Mouse (Mus musculus) hindbrain, embryonic 12.5 days (tissue): Measurements from ENCODE around the gene Cox6a2. TPM values are rescaled to one million over a fixed set of nuclear protein-coding genes. Genes with fewer than 3 reads are reported as not detected.

Experiments
- ATAC-seq: fragments of 200-750 bp; cut with Nextera tagmentation; 2 replicates; pipeline ENCODE4 v1.8.0; 2017; ENCODE audit warnings: moderate TSS enrichment; ENCODE audit not compliant: low FRiP score
- H3K27ac ChIP-seq: fragments of 300-500 bp; sonication (generic); 2 replicates; pipeline ENCODE4 v1.5.1; 2016; ENCODE audit warnings: mild to moderate bottlenecking
- H3K27me3 ChIP-seq: fragments of 300-500 bp; sonication (generic); 2 replicates; pipeline ENCODE4 v1.6.1; 2016; ENCODE audit warnings: mild to moderate bottlenecking
- H3K36me3 ChIP-seq: fragments of 300-500 bp; sonication (generic); 2 replicates; pipeline ENCODE4 v1.6.1; 2016; ENCODE audit warnings: mild to moderate bottlenecking
- H3K4me1 ChIP-seq: fragments of 300-500 bp; sonication (generic); 2 replicates; pipeline ENCODE4 v1.6.1; 2016
- H3K4me2 ChIP-seq: fragments of 300-500 bp; sonication (generic); replicated peaks from 2 replicates; pipeline ENCODE4 v1.6.1; 2016; ENCODE audit warnings: mild to moderate bottlenecking
- H3K4me3 ChIP-seq: fragments of 300-500 bp; sonication (generic); 2 replicates; pipeline ENCODE4 v1.5.1; 2016; ENCODE audit warnings: mild to moderate bottlenecking
- H3K9ac ChIP-seq: fragments of 300-500 bp; sonication (generic); 2 replicates; pipeline ENCODE4 v1.6.1; 2016; ENCODE audit warnings: mild to moderate bottlenecking, moderate library complexity
- H3K9me3 ChIP-seq: fragments of 300-500 bp; sonication (generic); replicated peaks from 2 replicates; pipeline ENCODE4 v1.6.1; 2016; ENCODE audit warnings: mild to moderate bottlenecking
- WGBS: fragments of 180-500 bp; shearing (Covaris S2); methylation state at CpG from one replicate; pipeline ENCODE4 v1.1.7; 2016; 5-methylcytosine and 5-hydroxymethylcytosine counted together
- polyA plus RNA-seq: library from polyadenylated mRNA; unstranded; fragments of >200 nt; fragmentation: Nextera tagmentation; extraction: Ambion mirVana; gene quantifications from 2 replicates; pipeline ENCODE4 v1.2.1, GENCODE M21; 2016

Gene Cox6a2
- polyA plus RNA-seq, 1 experiment from 2014 or later = 1.3 TPM

- no peak for ATAC-seq
- Histone ChIP-seq H3K27me3 (no peaks in the 10 kb centered on the region), H3K4me3 (no peak overlapping the region), H3K9ac (no peak overlapping the region), H3K4me2 (no peak overlapping the region), H3K36me3 (no peaks in the 10 kb centered on the region), H3K27ac (no peak overlapping the region), H3K4me1 (no peaks in the 10 kb centered on the region), H3K9me3 (no peaks in the 10 kb centered on the region)
- 89% methylated on average over 4 of the region's 4 CpGs for WGBS
These were observed 13.8 kb upstream of the Cox6a2 start for GRCm38 (mm10) chr7:128219952-128220351.

GRCm38 (mm10) chr7:128209826-128210225, 3.6 kb upstream of the Cox6a2 start:
- H3K9me3 ChIP-seq = no peaks in the 10 kb centered on the region
- 0 out of 2 replicates have a peak, but pooled peaks cover 2% of the 10 kb centered on the region for H3K27me3 ChIP-seq
- no peak for ATAC-seq
- H3K36me3 ChIP-seq = no peaks in the 10 kb centered on the region
- H3K4me2 ChIP-seq = no peak overlapping the region
- H3K9ac ChIP-seq = no peak overlapping the region
- WGBS = 58% methylated on average over 3 of the region's 3 CpGs
- H3K27ac ChIP-seq = no peak overlapping the region
- H3K4me1 ChIP-seq = no peaks in the 10 kb centered on the region
- H3K4me3 ChIP-seq = no peak overlapping the region

GRCm38 (mm10) chr7:128208187-128208586, 2.0 kb upstream of the Cox6a2 start:
- Histone ChIP-seq H3K4me1 (no peaks in the 10 kb centered on the region), H3K4me2 (no peak overlapping the region)
- WGBS = 7% methylated on average over 4 of the region's 4 CpGs

DNA sequence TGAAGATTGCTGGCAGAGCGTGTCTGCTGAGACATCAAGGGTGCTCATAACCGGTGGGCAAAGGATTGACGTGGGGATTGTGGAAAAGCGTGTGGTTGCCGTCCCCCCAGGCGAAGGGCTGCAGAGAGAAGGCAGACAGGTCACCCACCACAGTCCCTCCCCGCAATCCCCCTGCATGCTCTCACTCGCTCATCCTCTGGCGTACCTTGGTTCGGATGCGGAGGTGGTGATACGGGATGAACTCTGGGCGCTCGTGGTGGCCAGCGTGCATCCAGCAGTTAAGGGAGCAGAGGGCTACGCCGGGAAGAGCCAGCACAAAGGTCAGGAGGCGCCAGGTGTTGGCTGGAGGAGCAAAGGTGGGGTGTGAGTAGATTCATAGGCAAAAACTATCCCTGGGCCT, 492 bp downstream of the Cox6a2 start:
- Histone ChIP-seq H3K36me3 (no peaks in the 10 kb centered on the region), H3K4me3 (no peak overlapping the region), H3K9me3 (no peaks in the 10 kb centered on the region), H3K9ac (no peak overlapping the region), H3K27ac (no peak overlapping the region), H3K4me2 (no peak overlapping the region), H3K4me1 (no peaks in the 10 kb centered on the region), H3K27me3 (no peaks in the 10 kb centered on the region)
- 84% methylated on average over 18 of the region's 18 CpGs for WGBS
- no peak for ATAC-seq

More at GRCm38 (mm10) chr7:128208187-128208586, 2.0 kb upstream of the Cox6a2 start:
- Histone ChIP-seq H3K36me3 (no peaks in the 10 kb centered on the region), H3K27ac (no peak overlapping the region), H3K9me3 (no peaks in the 10 kb centered on the region), H3K9ac (no peak overlapping the region), H3K27me3 (no peaks in the 10 kb centered on the region), H3K4me3 (no peak overlapping the region)
- no peak for ATAC-seq

DNA sequence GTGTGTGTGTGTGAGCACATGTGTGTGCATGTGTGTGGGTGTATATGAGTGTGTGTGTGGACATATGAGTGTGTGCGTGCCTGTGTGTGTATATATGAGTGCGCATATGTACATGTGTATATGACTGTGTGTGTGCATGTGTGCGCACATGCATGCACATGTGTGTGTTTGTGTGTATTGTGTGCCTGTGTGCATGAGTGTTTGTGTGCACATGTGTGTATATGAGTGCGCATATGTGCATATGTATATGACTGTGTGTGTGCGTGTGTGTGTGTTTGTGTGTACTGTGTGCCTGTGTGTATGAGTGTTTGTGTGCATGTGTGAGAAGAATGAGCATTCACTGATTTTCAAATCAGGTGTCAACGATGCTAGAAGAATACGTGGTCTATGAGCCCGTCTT, 2.0 kb downstream of the Cox6a2 start:
- Histone ChIP-seq H3K27ac (no peak overlapping the region), H3K27me3 (no peaks in the 10 kb centered on the region), H3K4me3 (no peak overlapping the region), H3K9me3 (no peaks in the 10 kb centered on the region), H3K36me3 (no peaks in the 10 kb centered on the region), H3K4me2 (no peak overlapping the region), H3K4me1 (no peaks in the 10 kb centered on the region), H3K9ac (no peak overlapping the region)
- no peak for ATAC-seq
- 85% methylated on average over 8 of the region's 8 CpGs for WGBS

- Histone ChIP-seq H3K9ac (no peak overlapping the region), H3K4me3 (no peak overlapping the region), H3K4me1 (no peaks in the 10 kb centered on the region), H3K27ac (no peak overlapping the region), H3K9me3 (no peaks in the 10 kb centered on the region), H3K36me3 (no peaks in the 10 kb centered on the region), H3K27me3 (no peaks in the 10 kb centered on the region), H3K4me2 (no peak overlapping the region)
- 77% methylated on average over 9 of the region's 9 CpGs for WGBS
- no peak for ATAC-seq
These were observed 3.1 kb downstream of the Cox6a2 start for GRCm38 (mm10) chr7:128203071-128203470.

GRCm38 (mm10) chr7:128201607-128202006, 4.6 kb downstream of the Cox6a2 start:
- no peaks in the 10 kb centered on the region for H3K9me3 ChIP-seq
- H3K4me3 ChIP-seq = no peak overlapping the region
- WGBS = 88% methylated on average over 9 of the region's 9 CpGs
- H3K9ac ChIP-seq = no peak overlapping the region
- no peaks in the 10 kb centered on the region for H3K36me3 ChIP-seq
- no peak overlapping the region for H3K27ac ChIP-seq
- no peak for ATAC-seq
- H3K4me1 ChIP-seq = no peaks in the 10 kb centered on the region
- H3K4me2 ChIP-seq = no peak overlapping the region
- H3K27me3 ChIP-seq = no peaks in the 10 kb centered on the region

- no peaks in the 10 kb centered on the region for H3K27me3 ChIP-seq
- no peak for ATAC-seq
- no peak overlapping the region for H3K27ac ChIP-seq
- H3K4me1 ChIP-seq = no peaks in the 10 kb centered on the region
- 91% methylated on average over 10 of the region's 10 CpGs for WGBS
- H3K36me3 ChIP-seq = no peaks in the 10 kb centered on the region
- no peak overlapping the region for H3K4me3 ChIP-seq
- H3K4me2 ChIP-seq = no peak overlapping the region
- H3K9me3 ChIP-seq = no peaks in the 10 kb centered on the region
- no peak overlapping the region for H3K9ac ChIP-seq
These were observed 24.5 kb downstream of the Cox6a2 start for GRCm38 (mm10) chr7:128181691-128182090.

GRCm38 (mm10) chr7:128180546-128180945, 25.6 kb downstream of the Cox6a2 start:
- no peaks in the 10 kb centered on the region for H3K9me3 ChIP-seq
- no peak for ATAC-seq
- no peak overlapping the region for H3K27ac ChIP-seq
- no peaks in the 10 kb centered on the region for H3K4me1 ChIP-seq
- H3K36me3 ChIP-seq = no peaks in the 10 kb centered on the region
- H3K27me3 ChIP-seq = no peaks in the 10 kb centered on the region
- WGBS = 78% methylated on average over 6 of the region's 6 CpGs
- no peak overlapping the region for H3K9ac ChIP-seq
- H3K4me2 ChIP-seq = no peak overlapping the region
- H3K4me3 ChIP-seq = no peak overlapping the region

DNA sequence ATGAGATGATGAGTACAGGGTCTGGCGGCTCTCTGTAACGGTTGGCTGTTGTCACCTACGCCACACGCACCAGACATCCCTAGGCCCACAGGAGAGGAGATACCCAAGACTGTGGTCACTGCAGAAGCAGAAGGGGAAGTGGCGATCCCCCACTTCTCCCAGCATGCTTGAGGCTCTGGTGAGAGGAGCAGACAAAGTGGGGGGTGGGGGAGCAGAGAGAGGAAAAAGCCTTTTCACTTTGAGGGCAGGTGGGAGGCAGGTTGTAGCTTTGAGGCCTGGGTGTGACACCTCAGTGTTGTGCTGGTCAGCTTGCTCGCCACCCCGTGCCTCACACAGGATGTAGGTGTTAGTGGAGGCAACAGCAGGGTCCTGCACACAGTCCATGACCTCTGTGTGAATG, 26.1 kb downstream of the Cox6a2 start:
- H3K27ac ChIP-seq = no peak overlapping the region
- no peak overlapping the region for H3K4me3 ChIP-seq
- H3K36me3 ChIP-seq = no peaks in the 10 kb centered on the region
- no peak overlapping the region for H3K9ac ChIP-seq
- H3K9me3 ChIP-seq = no peaks in the 10 kb centered on the region
- WGBS = 87% methylated on average over 7 of the region's 7 CpGs
- H3K4me2 ChIP-seq = no peak overlapping the region
- H3K27me3 ChIP-seq = no peaks in the 10 kb centered on the region
- no peak for ATAC-seq
- no peaks in the 10 kb centered on the region for H3K4me1 ChIP-seq

DNA sequence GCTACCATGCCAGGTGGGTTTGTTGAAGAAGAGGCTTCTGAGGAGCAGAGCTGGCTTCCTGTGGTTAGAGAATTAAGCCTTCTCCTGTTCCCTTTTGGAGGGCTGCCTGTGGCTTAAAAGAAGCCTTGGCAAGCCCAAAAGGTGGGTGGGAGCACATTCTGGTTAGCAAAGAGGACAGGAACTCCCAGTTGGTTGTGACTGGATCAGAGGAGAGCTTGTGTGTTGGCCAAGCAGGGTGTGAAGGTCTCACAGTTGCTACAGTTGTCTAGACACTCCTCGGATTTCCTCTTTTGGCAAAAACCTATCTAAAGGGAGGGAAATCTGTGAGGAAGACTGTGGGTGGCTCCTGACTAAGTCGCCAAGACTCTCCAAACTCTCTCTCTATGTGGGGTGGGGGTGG, 27.8 kb downstream of the Cox6a2 start:
- 78% methylated on average over 2 of the region's 2 CpGs for WGBS
- Histone ChIP-seq H3K4me2 (no peak overlapping the region), H3K36me3 (no peaks in the 10 kb centered on the region)

DNA sequence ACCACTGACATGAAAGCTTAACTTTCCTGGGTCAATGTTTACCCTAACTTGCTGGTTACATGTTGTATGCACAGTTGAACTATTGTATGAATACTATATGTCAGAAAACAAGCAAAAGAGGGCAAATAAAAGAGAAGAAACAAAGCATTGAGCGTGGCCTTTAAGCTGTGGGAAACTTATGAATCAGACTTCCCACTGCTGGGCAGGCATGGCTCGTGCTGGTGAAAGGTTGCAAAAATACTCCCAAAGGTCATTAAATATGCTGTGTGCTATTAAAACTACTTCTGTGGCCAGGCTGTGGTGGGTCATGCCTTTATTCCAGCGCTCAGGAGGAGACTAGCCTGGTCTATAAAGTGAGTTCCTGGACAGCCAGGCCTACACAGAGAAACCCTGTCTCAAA, 36.2 kb downstream of the Cox6a2 start:
- no peak overlapping the region for H3K27ac ChIP-seq
- no peak overlapping the region for H3K4me3 ChIP-seq
- no peak overlapping the region for H3K9ac ChIP-seq
- WGBS = 67% methylated on average over 3 of the region's 3 CpGs
- no peaks in the 10 kb centered on the region for H3K9me3 ChIP-seq
- no peak overlapping the region for H3K4me2 ChIP-seq
- no peaks in the 10 kb centered on the region for H3K27me3 ChIP-seq
- no peaks in the 10 kb centered on the region for H3K4me1 ChIP-seq
- no peaks in the 10 kb centered on the region for H3K36me3 ChIP-seq
- no peak for ATAC-seq

More for the DNA sequence above, 27.8 kb downstream of the Cox6a2 start:
- Histone ChIP-seq H3K9ac (no peak overlapping the region), H3K4me3 (no peak overlapping the region), H3K4me1 (no peaks in the 10 kb centered on the region), H3K27ac (no peak overlapping the region), H3K9me3 (no peaks in the 10 kb centered on the region), H3K27me3 (no peaks in the 10 kb centered on the region)
- no peak for ATAC-seq

DNA sequence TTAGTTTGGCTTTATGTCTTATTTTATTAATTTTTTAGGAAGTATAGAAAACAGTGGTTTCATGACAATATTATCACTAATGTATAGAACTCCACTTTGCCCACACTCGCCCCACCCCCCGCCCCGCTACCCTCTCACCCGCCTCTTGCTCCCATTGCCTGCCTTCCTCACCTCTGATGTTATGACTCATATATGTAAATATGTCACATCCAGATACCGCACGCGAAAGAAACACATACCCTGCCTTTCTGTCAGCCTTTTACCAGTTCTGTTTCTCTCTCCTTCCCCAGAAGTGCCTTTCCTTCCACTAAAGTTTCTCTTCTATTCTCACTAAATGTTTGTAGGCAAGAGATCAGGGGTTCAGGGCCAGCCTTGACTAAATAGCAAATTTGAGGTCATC, 39.8 kb downstream of the Cox6a2 start:
- Histone ChIP-seq H3K4me1 (no peaks in the 10 kb centered on the region), H3K36me3 (no peaks in the 10 kb centered on the region), H3K4me2 (no peak overlapping the region), H3K27me3 (no peaks in the 10 kb centered on the region), H3K9me3 (no peaks in the 10 kb centered on the region), H3K9ac (no peak overlapping the region), H3K27ac (no peak overlapping the region), H3K4me3 (no peak overlapping the region)
- ATAC-seq = no peak
- WGBS = 92% methylated on average over 7 of the region's 7 CpGs

GRCm38 (mm10) chr7:128164001-128164400, 42.2 kb downstream of the Cox6a2 start:
- H3K4me2 ChIP-seq = no peak overlapping the region
- no peak for ATAC-seq
- no peaks in the 10 kb centered on the region for H3K36me3 ChIP-seq
- no peak overlapping the region for H3K4me3 ChIP-seq
- H3K4me1 ChIP-seq = no peaks in the 10 kb centered on the region
- WGBS = 94% methylated on average over 4 of the region's 4 CpGs
- H3K9ac ChIP-seq = no peak overlapping the region
- H3K9me3 ChIP-seq = no peaks in the 10 kb centered on the region
- no peaks in the 10 kb centered on the region for H3K27me3 ChIP-seq
- no peak overlapping the region for H3K27ac ChIP-seq
